ENCODE assay signal across 16 mouse cellular contexts in genomic region chr6:143706451-143706850, GRCm38 (mm10).
DNase-seq lines count a peak whose midpoint lies in the region.
"Had no signal": no experiment of that assay in that cellular context is flagged by ENCODE, and none has a peak within 500 bp of the region (broad histone marks: within the 10 kb centered on the region; RNA-seq: fewer than 3 reads in every experiment).

No protein-coding gene starts in this region.

- peak; percentile 55 for DNase-seq in heart, adult 11 months
- DNase-seq in heart, adult 8-10 months (ENCODE audit: low spot score) = no peak
- DNase-seq in Muller cell, postnatal 12 days (ENCODE audit: inconsistent ontology term) = peak; percentile 80
- peak; percentile 63 for DNase-seq in mesoderm, embryonic 11.5 days (ENCODE audit: low read depth, low spot score)
- peak; percentile 91 for DNase-seq in retina, postnatal 1 day
- DNase-seq in left cerebral cortex, postnatal 14 days (ENCODE audit: low spot score in 2 of 2) = no peak
- no peak for DNase-seq in natural killer cell, adult 2 months (ENCODE audit: low spot score in 2 of 2)
- DNase-seq: adrenal gland, adult 8-10 months; adrenal gland, postnatal 14 days; adrenal gland, postnatal 36 days; cerebellum, adult 11-12 months; cerebellum, adult 2 months; cerebellum, adult 9-10 months; cerebellum, postnatal 10 days; cerebellum, postnatal 25 days; forebrain, postnatal 0 days had no signal

- intact Hi-C loops in left cerebral cortex, postnatal 14 days (cut with DNase I) = no loop called here

Comparison
In these comparisons a context has a peak if more than half of its experiments do, and no peak if none do; other contexts are left out.
1. DNase-seq: peak in heart, adult 11 months (single experiment), Muller cell, postnatal 12 days (single experiment), mesoderm, embryonic 11.5 days (single experiment) and retina, postnatal 1 day (single experiment); none in heart, adult 8-10 months (single experiment), left cerebral cortex, postnatal 14 days (0 of 2) and natural killer cell, adult 2 months (0 of 2).